Mouse (Mus musculus): ENCODE results near the gene Cavin2. TPM values are rescaled to one million over a fixed set of nuclear protein-coding genes. Genes with fewer than 3 reads are reported as not detected.

Gene Cavin2
- total and polyA plus RNA-seq, 2 experiments from 2014 or later: 7.5 to 8.4 TPM

GRCm38 (mm10) chr1:51272583-51273201, 16.2 kb upstream of the Cavin2 start:
- no peak for TF ChIP-seq CTCF (IDR thresholded peaks at IDR 0.05)
- Histone ChIP-seq H3K27me3 (ENCODE audit: insufficient read depth, low read length) (no peaks in the 10 kb centered on the region), H3K4me2 (ENCODE audit: low read depth, low read length, poor library complexity, severe bottlenecking) (no peak overlapping the region), H3K36me3 (ENCODE audit: insufficient read depth, low read length) (no peaks in the 10 kb centered on the region), H3K27ac (ENCODE audit: low read depth, low read length) (no peak overlapping the region), H3K9me3 (ENCODE audit: low read length) (no peaks in the 10 kb centered on the region), H3K9ac (replicated peaks; ENCODE audit: low read length, poor library complexity, severe bottlenecking) (no peak overlapping the region), H3K4me1 (ENCODE audit: insufficient read depth, low read length) (no peaks in the 10 kb centered on the region), H3K4me3 (ENCODE audit: low read depth, low read length) (no peak overlapping the region)
- ATAC-seq (ENCODE audit: low FRiP score) (no peak), DNase-seq (ENCODE audit: low spot score) (no peak)
- WGBS: 57% methylated on average over 4 of the region's 4 CpGs

DNA sequence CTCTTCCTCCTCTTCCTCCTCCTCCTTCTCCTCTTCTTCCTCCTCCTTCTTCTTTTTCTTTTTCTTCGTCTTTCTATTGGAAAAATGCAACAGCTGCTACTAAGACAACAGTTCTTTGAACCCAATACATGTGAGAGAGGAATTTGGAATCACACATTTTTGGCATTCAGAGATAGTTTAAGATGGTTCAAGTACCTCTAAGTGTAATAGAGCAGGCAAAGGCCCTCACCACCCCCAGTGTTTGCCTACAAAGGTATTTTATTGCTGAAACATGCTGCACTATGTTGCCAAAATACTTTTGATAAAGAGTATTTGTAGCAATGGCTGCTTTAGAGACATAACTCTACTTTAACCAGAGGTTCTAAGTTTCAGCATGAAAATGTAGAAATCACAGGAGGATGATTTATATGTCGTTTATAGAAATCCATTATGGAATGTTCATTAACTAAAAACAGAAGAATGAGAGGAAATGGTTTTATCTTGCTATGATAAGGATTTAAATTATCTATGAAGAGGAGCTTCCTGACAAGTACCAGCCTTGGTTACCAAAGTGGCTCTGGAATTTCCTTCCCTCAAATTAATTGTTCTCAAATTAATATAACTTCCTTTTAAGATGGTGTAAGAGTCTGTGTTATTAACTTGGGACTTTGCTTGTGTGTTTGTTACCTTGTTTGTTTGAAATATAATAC, 10.9 kb upstream of the Cavin2 start:
- Histone ChIP-seq H3K27me3 (ENCODE audit: insufficient read depth, low read length) (no peaks in the 10 kb centered on the region), H3K9me3 (ENCODE audit: low read length) (no peaks in the 10 kb centered on the region), H3K4me1 (ENCODE audit: insufficient read depth, low read length) (no peaks in the 10 kb centered on the region), H3K9ac (replicated peaks; ENCODE audit: low read length, poor library complexity, severe bottlenecking) (no peak overlapping the region), H3K27ac (ENCODE audit: low read depth, low read length) (no peak overlapping the region), H3K4me2 (ENCODE audit: low read depth, low read length, poor library complexity, severe bottlenecking) (no peak overlapping the region), H3K36me3 (ENCODE audit: insufficient read depth, low read length) (no peaks in the 10 kb centered on the region), H3K4me3 (ENCODE audit: low read depth, low read length) (no peak overlapping the region)
- DNase-seq (ENCODE audit: low spot score): no peak
- no peak for TF ChIP-seq CTCF (IDR thresholded peaks at IDR 0.05)
- no peak for ATAC-seq (ENCODE audit: low FRiP score)
- 56% methylated on average over 2 of the region's 2 CpGs for WGBS

DNA sequence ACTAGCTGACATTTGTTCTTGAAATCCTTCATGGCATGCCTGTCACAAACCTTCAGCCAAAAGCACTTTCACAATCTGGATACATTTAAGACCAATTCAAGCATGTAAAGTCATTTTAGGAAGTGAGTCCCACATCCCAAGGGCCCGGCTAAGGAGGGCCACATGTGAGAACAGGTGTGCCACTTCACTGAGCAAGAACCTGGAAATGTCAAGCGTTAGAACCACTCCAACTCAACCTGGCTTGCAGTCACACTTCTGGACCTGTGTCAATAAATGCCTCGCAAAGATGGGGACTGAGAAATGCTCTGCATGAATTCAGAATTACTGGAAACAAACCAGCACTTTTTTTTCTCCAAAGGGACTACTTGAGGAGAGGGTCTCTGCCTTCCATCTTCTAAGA, 725 bp upstream of the Cavin2 start:
- Histone ChIP-seq H3K9me3 (ENCODE audit: low read length) (no peaks in the 10 kb centered on the region), H3K4me1 (ENCODE audit: insufficient read depth, low read length) (no peaks in the 10 kb centered on the region), H3K36me3 (ENCODE audit: insufficient read depth, low read length) (no peaks in the 10 kb centered on the region), H3K9ac (replicated peaks; ENCODE audit: low read length, poor library complexity, severe bottlenecking) (no peak overlapping the region), H3K4me3 (ENCODE audit: low read depth, low read length) (no peak overlapping the region), H3K27ac (ENCODE audit: low read depth, low read length) (no peak overlapping the region), H3K27me3 (ENCODE audit: insufficient read depth, low read length) (no peaks in the 10 kb centered on the region), H3K4me2 (ENCODE audit: low read depth, low read length, poor library complexity, severe bottlenecking) (no peak overlapping the region)
- ATAC-seq (ENCODE audit: low FRiP score) (no peak), DNase-seq (ENCODE audit: low spot score) (no peak)
- no peak for TF ChIP-seq CTCF (IDR thresholded peaks at IDR 0.05)
- 88% methylated on average over 3 of the region's 3 CpGs for WGBS

GRCm38 (mm10) chr1:51289620-51290445, 907 bp downstream of the Cavin2 start:
- peak overlapping the region; percentile 5; the same call in 1 of the 2 replicates for H3K4me3 ChIP-seq (ENCODE audit: low read depth, low read length)
- no peak overlapping the region for H3K9ac ChIP-seq (replicated peaks; ENCODE audit: low read length, poor library complexity, severe bottlenecking)
- no peaks in the 10 kb centered on the region for H3K27me3 ChIP-seq (ENCODE audit: insufficient read depth, low read length)
- H3K4me2 ChIP-seq (ENCODE audit: low read depth, low read length, poor library complexity, severe bottlenecking): peak overlapping the region; percentile 15; the same call in 1 of the 2 replicates
- H3K4me1 ChIP-seq (ENCODE audit: insufficient read depth, low read length): no peaks in the 10 kb centered on the region
- WGBS: 88% methylated on average over 17 of the region's 17 CpGs
- ATAC-seq (ENCODE audit: low FRiP score) (no peak), DNase-seq (ENCODE audit: low spot score) (peak; percentile 26)
- TF ChIP-seq CTCF (IDR thresholded peaks at IDR 0.05): no peak
- H3K27ac ChIP-seq (ENCODE audit: low read depth, low read length): no peak overlapping the region; the same call in 1 of the 2 replicates
- no peaks in the 10 kb centered on the region for H3K36me3 ChIP-seq (ENCODE audit: insufficient read depth, low read length)
- H3K9me3 ChIP-seq (ENCODE audit: low read length): no peaks in the 10 kb centered on the region

DNA sequence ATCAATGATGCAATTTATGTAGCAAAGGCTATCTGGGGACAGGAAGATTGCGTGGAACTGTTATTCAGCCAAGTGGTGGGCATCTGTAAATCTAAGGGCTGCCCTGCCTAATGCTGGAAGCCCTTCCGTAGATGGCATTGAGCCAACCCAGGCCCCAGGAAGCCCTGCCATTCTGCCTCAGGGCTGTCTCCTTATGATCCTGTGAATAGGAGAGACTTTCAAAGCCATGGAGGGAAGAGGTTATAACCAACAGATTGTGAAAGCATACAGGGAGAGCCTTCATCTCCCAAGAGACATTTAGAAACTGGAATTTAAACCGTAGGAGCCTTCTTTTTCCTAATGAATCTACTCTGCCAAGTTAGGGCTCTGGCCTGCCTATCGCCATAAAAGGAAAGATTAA, 1.7 kb downstream of the Cavin2 start:
- Histone ChIP-seq H3K4me2 (ENCODE audit: low read depth, low read length, poor library complexity, severe bottlenecking) (no peak overlapping the region), H3K27ac (ENCODE audit: low read depth, low read length) (no peak overlapping the region), H3K27me3 (ENCODE audit: insufficient read depth, low read length) (no peaks in the 10 kb centered on the region), H3K4me1 (ENCODE audit: insufficient read depth, low read length) (no peaks in the 10 kb centered on the region), H3K4me3 (ENCODE audit: low read depth, low read length) (no peak overlapping the region), H3K9me3 (ENCODE audit: low read length) (no peaks in the 10 kb centered on the region), H3K9ac (replicated peaks; ENCODE audit: low read length, poor library complexity, severe bottlenecking) (no peak overlapping the region), H3K36me3 (ENCODE audit: insufficient read depth, low read length) (no peaks in the 10 kb centered on the region)
- peak; percentile 67 for DNase-seq (ENCODE audit: low spot score)
- TF ChIP-seq CTCF (IDR thresholded peaks at IDR 0.05): no peak
- ATAC-seq (ENCODE audit: low FRiP score): no peak
- 38% methylated on average over 4 of the region's 4 CpGs for WGBS

DNA sequence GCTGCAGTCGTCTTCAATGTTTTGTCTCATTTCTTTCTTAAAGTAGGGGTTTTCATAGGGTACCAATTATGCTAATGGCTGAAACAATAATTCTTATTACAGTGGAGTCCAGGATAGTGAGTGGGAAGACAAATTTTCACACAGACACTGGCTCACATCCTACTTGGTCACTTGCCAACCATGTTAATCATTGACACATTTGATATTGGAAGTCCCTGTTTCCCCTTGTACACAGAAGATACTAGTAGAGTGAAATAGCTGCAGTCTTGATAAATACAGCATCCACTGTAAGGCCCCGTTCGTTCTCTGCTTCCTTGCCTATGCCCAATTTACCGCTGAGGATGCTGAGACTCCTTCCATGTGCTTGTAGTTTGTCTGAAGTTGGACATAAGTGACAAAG, 3.4 kb downstream of the Cavin2 start:
- DNase-seq (ENCODE audit: low spot score): no peak
- H3K4me3 ChIP-seq (ENCODE audit: low read depth, low read length): no peak overlapping the region
- no peak overlapping the region for H3K27ac ChIP-seq (ENCODE audit: low read depth, low read length)
- H3K4me2 ChIP-seq (ENCODE audit: low read depth, low read length, poor library complexity, severe bottlenecking): no peak overlapping the region
- no peak overlapping the region for H3K9ac ChIP-seq (replicated peaks; ENCODE audit: low read length, poor library complexity, severe bottlenecking)
- ATAC-seq (ENCODE audit: low FRiP score): no peak
- no peaks in the 10 kb centered on the region for H3K27me3 ChIP-seq (ENCODE audit: insufficient read depth, low read length)
- TF ChIP-seq CTCF (IDR thresholded peaks at IDR 0.05): no peak
- WGBS: 95% methylated on average over 4 of the region's 4 CpGs
- H3K36me3 ChIP-seq (ENCODE audit: insufficient read depth, low read length): no peaks in the 10 kb centered on the region
- H3K4me1 ChIP-seq (ENCODE audit: insufficient read depth, low read length): no peaks in the 10 kb centered on the region
- no peaks in the 10 kb centered on the region for H3K9me3 ChIP-seq (ENCODE audit: low read length)

Measured in midbrain, postnatal 0 days (tissue).